Mouse (Mus musculus): ENCODE measurements at regions not wholly inside any gene's neighbourhood (a gene's known extent, or its start where the extent isn't known, plus 50 kb on each side); places are given as distances from the start of the nearest gene placed in this dataset.

GRCm38 (mm10) chr14:89610670-89611069, 1139.5 kb upstream of the Pcdh20 start:
- TF ChIP-seq CTCF (IDR thresholded peaks at IDR 0.05; ENCODE audit: borderline replicate concordance, extremely low read depth, insufficient read depth, insufficient read length): no peak
- no peak for TF ChIP-seq POLR2A (IDR thresholded peaks at IDR 0.05; ENCODE audit: borderline replicate concordance, extremely low read depth, insufficient read depth, insufficient read length, poor library complexity, severe bottlenecking)

Data from brain, embryonic 14.5 days (tissue).